Mouse (Mus musculus) spleen, embryonic (tissue): Measurements from ENCODE around the gene Htra2.

Experiments used
- CTCF ChIA-PET: fragments of 350-600 bp; sonication (Branson Sonifier 250); formaldehyde crosslinking; loops from one replicate; lab custom pipeline; 2022; lab: Charles Lee

Htra2 gene

GRCm38 (mm10) chr6:83054871-83055431, at the start of gene Htra2:
Gene Htra2, minus strand, starts transcription at chr6:83055273.
- CTCF ChIA-PET = interaction anchor here (0.6 to 2.0 kb wide), 3 partner anchors 23 to 58 kb away, joined by 4 to 7 read pairs (median 6); no protein-coding TSS in a partner anchor

DNA sequence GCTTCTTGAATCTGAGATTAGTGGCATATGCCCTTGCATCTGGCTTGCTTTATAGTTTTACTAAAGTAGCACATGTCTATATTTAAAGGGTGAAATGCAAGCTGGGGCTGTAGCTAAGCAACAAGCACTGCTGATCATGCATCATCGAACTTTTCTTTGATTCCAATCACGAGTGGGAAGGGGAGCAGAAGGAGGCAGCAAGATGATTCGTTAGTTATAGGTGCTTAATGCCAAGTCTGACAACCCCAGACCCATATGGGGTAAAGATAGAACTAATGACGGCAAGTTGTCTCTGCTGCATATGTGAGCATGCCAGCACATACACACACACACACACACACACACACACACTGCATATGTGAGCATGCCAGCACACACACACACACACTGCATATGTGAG, 49.1 kb upstream of the Htra2 start:
- CTCF ChIA-PET = no interaction called here

DNA sequence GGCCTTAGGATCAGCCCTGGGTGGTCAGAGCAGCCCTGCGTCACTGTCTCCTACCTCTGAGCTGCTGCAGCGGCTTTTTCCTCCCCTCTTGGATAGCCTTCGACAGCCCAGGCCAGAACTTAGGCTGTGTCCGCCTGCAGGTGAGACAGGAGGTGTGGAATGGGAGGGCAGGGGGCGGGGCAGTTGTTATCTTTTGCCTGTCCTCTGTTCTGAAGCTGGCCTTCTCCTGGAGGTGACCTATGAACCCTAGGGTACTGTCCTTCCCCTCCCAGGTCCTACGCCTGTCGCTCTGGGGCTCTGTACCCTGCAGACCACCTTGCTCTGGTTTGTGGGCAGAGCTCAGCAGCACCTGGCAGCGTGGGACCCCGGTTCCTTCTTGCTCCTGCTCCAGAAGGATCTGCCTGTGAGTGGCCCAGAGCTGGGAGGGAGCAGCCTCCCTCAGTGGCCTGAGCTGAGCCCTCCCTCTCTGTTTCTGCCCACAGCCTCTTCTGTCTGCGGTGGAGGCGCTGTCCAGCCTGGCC, 48.1 kb upstream of the Htra2 start:
- CTCF ChIA-PET = interaction anchor here (1.0 kb wide), 1 partner anchor 82 kb away, joined by 3 read pairs; no protein-coding TSS in a partner anchor

- CTCF ChIA-PET = interaction anchor here (0.6 to 2.3 kb wide), 4 partner anchors 18 to 105 kb away, joined by 3 to 8 read pairs (median 4); no protein-coding TSS in a partner anchor
Measured at GRCm38 (mm10) chr6:83101688-83102556, 46.8 kb upstream of the Htra2 start.

- CTCF ChIA-PET = interaction anchor here (1.4 to 2.3 kb wide), 2 partner anchors 23 to 105 kb away, joined by 4 to 8 read pairs; no protein-coding TSS in a partner anchor
Measured at GRCm38 (mm10) chr6:83101316-83101687, 46.2 kb upstream of the Htra2 start, which contains the start of the genes Ccdc142 and Gm42688. Gene Ccdc142, plus strand, starts transcription at chr6:83101601. Gene Gm42688, plus strand, starts transcription at chr6:83101617.

- CTCF ChIA-PET = interaction anchor here (0.7 kb wide), 1 partner anchor 26 kb away, joined by 6 read pairs; no protein-coding TSS in a partner anchor
Measured at GRCm38 (mm10) chr6:83098411-83098810, 43.3 kb upstream of the Htra2 start.

DNA sequence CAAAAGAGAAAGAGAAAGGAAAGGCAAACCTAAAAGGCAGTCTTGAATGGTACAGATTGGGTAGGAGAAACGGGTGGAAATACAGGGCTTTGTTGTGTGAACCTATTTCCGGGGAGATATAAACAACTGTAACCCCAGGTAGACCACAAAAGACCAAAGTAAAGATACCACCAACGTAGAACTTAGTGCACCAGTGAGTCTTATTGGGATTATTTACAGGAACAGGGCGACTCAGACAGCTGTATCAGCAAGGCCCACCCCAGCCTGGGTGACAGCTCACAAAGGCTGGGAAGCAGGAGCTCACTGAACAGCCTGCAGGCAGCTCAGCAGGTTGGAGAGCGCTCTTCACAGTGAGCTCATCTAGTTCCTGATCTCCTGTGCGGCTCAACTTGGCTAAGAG, 40.9 kb upstream of the Htra2 start:
- CTCF ChIA-PET = no interaction called here

DNA sequence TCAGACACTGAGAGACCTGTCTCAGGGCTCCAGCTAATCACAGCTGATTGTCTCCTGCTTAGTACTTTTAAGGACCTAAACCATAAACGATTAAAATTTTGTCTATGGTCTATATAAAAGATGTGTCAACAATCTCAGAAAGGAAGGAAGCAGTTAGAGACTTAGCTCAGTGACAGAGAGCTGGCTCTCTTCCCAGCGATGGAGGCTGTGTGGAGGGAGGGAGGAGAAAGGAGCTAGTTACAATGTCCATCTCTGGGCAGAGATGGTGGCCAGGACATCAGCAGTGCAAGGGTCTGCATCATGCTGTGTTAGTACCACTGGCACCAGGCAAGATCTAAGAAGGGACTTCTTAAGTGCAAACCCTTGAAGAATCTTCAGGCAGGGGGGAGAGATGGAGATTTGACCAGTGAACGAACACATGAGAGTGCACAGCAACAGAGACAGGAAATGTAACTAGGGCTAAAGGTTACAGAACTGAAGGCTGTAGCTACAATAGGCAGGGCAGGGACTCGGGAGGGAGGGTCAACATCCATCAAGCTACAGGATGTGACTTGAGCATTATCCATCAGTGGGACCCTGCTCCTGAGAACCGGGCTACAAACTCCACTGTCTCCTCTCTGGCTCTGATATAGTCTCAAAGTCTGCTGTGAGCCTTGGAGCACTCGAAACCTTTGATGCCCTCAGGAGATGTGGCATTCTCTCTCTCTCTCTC, 37.5 kb upstream of the Htra2 start:
- CTCF ChIA-PET = no interaction called here

DNA sequence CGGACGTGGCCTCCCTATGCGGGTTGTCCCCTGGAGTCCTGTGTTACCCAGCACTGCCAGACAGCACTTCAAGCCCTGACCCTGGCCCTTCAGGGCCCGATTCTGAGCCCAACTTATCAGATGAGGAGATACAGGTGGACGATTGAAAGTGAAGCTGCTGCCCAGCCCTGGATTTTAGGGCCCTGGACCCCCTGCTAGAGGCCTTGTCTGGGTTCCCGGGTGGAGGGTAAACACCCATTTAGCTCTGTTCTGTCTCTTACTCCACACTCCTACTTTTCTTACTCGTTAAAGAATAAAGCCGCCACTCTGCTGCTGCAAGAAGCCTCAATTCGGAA, 32.8 kb upstream of the Htra2 start:
- CTCF ChIA-PET = no interaction called here

DNA sequence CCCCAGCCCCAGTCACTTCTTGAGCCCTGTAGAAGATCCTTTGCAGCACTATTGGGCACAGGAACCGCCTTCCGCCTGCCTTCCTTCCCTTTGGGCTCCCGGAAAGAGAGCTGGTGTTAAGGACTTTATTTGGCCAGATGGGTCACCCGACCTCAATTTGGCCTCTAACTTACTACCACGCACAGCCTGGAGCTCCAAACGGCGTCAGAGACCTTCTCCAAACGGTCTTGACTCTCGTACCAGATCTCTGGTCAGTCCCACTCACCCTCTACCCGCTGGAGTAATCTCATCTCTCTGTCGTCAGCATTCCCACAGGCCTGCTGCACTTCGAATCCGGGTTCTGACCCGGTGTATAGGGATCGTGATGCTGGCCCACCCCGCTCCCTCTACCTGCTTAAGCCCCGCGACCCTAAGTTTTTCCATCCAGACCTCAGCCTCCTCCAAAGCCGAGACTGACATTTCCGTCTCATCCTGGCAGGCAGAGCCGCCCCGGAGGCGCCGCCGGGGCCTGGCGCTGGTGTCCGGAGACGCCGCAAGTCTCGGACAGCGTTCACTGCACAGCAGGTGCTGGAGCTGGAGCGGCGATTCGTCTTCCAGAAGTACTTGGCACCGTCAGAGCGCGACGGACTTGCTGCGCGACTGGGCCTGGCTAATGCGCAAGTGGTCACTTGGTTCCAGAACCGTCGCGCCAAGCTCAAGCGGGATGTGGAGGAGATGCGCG, 32.3 kb upstream of the Htra2 start:
- CTCF ChIA-PET = no interaction called here

GRCm38 (mm10) chr6:83086121-83087035, 31.3 kb upstream of the Htra2 start, which contains the start of gene Lbx2:
Gene Lbx2, plus strand, starts transcription at chr6:83086367.
- CTCF ChIA-PET = no interaction called here

- CTCF ChIA-PET = no interaction called here
Measured at GRCm38 (mm10) chr6:83084477-83084876, 29.4 kb upstream of the Htra2 start.

GRCm38 (mm10) chr6:83083497-83083896, 28.4 kb upstream of the Htra2 start:
- CTCF ChIA-PET = no interaction called here

- CTCF ChIA-PET = no interaction called here
Measured at GRCm38 (mm10) chr6:83080210-83080609, 25.1 kb upstream of the Htra2 start.

DNA sequence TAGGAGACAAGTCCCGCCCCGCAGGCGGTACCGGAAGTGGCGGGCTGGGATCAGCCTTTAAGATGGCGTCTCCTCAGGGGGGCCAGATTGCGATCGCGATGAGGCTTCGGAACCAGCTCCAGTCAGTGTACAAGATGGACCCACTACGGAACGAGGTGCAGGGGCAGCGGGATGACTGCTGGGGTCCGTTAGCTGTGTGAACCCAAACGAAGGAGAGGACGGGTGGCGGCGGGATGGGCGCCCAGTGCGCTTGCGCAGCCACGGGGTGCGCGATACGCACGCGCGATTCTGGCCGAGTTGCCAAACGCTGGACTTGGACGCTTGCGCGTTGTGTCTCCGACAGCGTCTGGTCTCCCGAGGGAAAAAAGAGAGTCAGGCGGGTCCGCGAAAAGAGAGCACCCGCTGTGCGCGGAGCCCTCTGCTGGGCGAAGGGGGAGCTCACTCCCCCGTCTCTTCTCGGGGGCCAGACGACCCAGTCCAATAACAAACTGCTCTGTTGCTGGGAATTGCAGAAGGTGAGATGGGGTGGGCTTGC, 23.3 kb upstream of the Htra2 start:
- CTCF ChIA-PET = interaction anchor here (0.5 to 1.3 kb wide), 5 partner anchors 23 to 140 kb away, joined by 3 to 8 read pairs (median 4); partner anchors contain the start of genes Aup1, Ccdc142, Gm42688 and Htra2

GRCm38 (mm10) chr6:83077630-83078323, 22.7 kb upstream of the Htra2 start, which contains the start of gene Pcgf1:
Gene Pcgf1, plus strand, starts transcription at chr6:83077869.
- CTCF ChIA-PET = interaction anchor here (0.9 to 1.3 kb wide), 4 partner anchors 23 to 81 kb away, joined by 4 to 8 read pairs (median 4); partner anchors contain the start of genes Aup1, Ccdc142, Gm42688 and Htra2

GRCm38 (mm10) chr6:83074979-83075378, 19.9 kb upstream of the Htra2 start:
- CTCF ChIA-PET = interaction anchor here (0.6 kb wide), 1 partner anchor 22 kb away, joined by 6 read pairs; no protein-coding TSS in a partner anchor

- CTCF ChIA-PET = interaction anchor here (2.1 kb wide), 1 partner anchor 74 kb away, joined by 7 read pairs; no protein-coding TSS in a partner anchor
Measured at GRCm38 (mm10) chr6:83071220-83071619, 16.1 kb upstream of the Htra2 start.
